Mouse (Mus musculus) G1E (cell line): ENCODE results near the gene Rrp1b. TPM values are rescaled to one million over a fixed set of nuclear protein-coding genes. Genes with fewer than 3 reads are reported as not detected.
"Not testable (repeated sequence)": the region's sequence is repeated elsewhere in the genome, so short reads cannot be mapped to it uniquely, and the experiment has no call there.

ENCODE experiments used
- ATAC-seq: 2 replicates; pipeline ENCODE4 v1.8.0; 2016; ENCODE audit warnings: mild to moderate bottlenecking; ENCODE audit not compliant: insufficient number of reproducible peaks, poor library complexity, low FRiP score, severe bottlenecking; ENCODE audit errors: extremely low read depth
- DNase-seq: peaks from one replicate; pipeline ENCODE4 v3.0.0; 2012; ENCODE audit warnings: low spot score
- H3K27me3 ChIP-seq: 2 replicates; pipeline ENCODE4 v1.6.1; 2012; ENCODE audit warnings: mild to moderate bottlenecking, low read length, inconsistent platforms; ENCODE audit not compliant: insufficient read depth
- H3K36me3 ChIP-seq: replicated peaks from 2 replicates; pipeline ENCODE3; 2012; ENCODE audit warnings: mild to moderate bottlenecking, inconsistent platforms
- H3K4me1 ChIP-seq: 2 replicates; pipeline ENCODE4 v1.6.1; 2012; ENCODE audit warnings: low read depth, low read length, inconsistent platforms, mixed read lengths; ENCODE audit not compliant: insufficient read depth
- H3K4me3 ChIP-seq: 2 replicates; pipeline ENCODE4 v1.5.1; 2012; ENCODE audit warnings: low read depth, mild to moderate bottlenecking, inconsistent platforms, low read length, moderate library complexity, mixed read lengths
- H3K9me3 ChIP-seq: replicated peaks from 2 replicates; pipeline ENCODE4 v1.6.1; 2012; ENCODE audit warnings: inconsistent platforms
- CTCF ChIP-seq: IDR thresholded peaks from 2 replicates; pipeline ENCODE4 v1.5.1; 2012; ENCODE audit warnings: low read depth, low read length, inconsistent platforms, mixed read lengths
- GATA1 ChIP-seq: IDR thresholded peaks from 2 replicates; pipeline ENCODE4 v1.6.1; 2012; ENCODE audit warnings: borderline replicate concordance, low read length, inconsistent platforms, mixed read lengths
- GATA2 ChIP-seq: IDR thresholded peaks from 2 replicates; pipeline ENCODE4 v1.6.1; 2012; ENCODE audit warnings: low read depth, low read length, inconsistent platforms, borderline replicate concordance
- POLR2AphosphoS5 ChIP-seq: IDR thresholded peaks from 2 replicates; pipeline ENCODE4 v1.6.1; 2012; ENCODE audit warnings: low read depth, low read length, inconsistent platforms; ENCODE audit not compliant: insufficient replicate concordance
- TAL1 ChIP-seq: conservative IDR thresholded peaks from 2 replicates; pipeline ENCODE4 v1.6.1; 2012; ENCODE audit warnings: low read depth, low read length, inconsistent platforms, mixed read lengths
- polyA plus RNA-seq: library from polyadenylated mRNA; stranded (reverse); fragments of >175 nt; gene quantifications from 2 replicates; pipeline ENCODE4 v1.2.3, GENCODE M21; 2012
- total RNA-seq, 2 experiments: library from RNA; stranded (forward) in 1 of 2; stranded (reverse) in 1 of 2; fragments of 200-1000 nt in 1 of 2; fragments of >200 nt in 1 of 2; fragmentation: Nextera tagmentation in 1 of 2; gene quantifications; 2 replicates each; pipeline ENCODE4 v1.2.3; 2014 to 2017

The Rrp1b gene
- total and polyA plus RNA-seq, 3 experiments: 33.1 to 156 (median 53.6) TPM

DNA sequence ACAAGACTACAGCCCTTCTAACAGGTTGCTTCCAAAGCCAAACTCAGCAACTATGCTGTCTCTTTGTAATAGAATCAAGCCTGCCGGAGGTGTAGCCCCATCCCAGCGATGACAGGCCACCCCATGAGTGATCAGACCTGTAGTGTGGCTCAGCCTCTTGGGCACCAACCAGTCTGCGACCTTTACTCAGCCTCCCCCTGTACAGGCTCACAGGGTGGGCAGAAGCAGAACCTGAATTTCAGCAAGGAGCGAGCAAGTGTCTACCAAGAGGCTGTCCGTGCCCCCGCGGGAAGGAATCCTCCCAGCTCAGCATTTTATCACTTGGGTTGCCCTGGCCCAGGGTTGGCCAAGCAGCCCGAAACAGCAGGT lies 63.7 kb downstream of the Rrp1b start:
- TF ChIP-seq GATA2 (no peak), TAL1 (no peak), POLR2AphosphoS5 (no peak), CTCF (no peak), GATA1 (no peak)
- Histone ChIP-seq H3K4me1 (peaks cover 28% of the 10 kb centered on the region), H3K4me3 (peak overlapping the region; percentile 58; the same call in 1 of the 2 replicates), H3K36me3 (no peaks in the 10 kb centered on the region), H3K9me3 (peaks cover 15% of the 10 kb centered on the region), H3K27me3 (peaks cover 22% of the 10 kb centered on the region)
- DNase-seq (no peak), ATAC-seq (no peak)

DNA sequence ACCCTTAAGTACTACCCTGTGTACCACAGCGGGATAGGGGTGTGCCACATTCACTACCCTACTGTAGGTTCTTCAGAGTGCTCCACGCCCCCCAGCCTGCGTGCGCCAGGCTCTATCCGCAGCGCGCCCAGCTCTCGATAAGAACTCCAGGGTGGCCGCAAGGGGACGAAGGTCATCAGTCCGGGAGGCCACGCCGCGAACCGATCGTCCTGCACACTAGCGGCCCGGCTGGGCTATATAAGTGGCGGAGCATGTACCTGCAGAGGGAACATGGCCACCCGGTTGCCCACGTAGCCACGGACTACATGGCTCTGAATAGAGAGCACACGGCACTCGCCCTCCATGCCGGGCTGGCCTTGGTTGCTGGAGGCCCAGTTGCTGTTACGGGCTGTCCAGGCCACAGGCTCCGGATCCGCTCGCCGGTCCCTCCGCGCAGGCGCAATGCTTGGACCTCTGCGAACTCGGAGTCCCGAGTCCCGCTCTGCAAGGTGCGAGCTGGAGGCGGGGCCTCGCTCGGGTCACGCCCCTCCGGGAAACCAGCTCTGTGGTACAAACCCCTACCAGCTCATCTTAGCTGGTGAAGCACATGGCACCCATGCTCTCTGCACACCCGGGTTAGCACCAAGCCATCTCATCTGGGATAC lies 64.2 kb downstream of the Rrp1b start:
- DNase-seq: no peak
- TF ChIP-seq GATA1: no peak
- TF ChIP-seq POLR2AphosphoS5: no peak
- TF ChIP-seq TAL1: no peak
- TF ChIP-seq CTCF: no peak
- TF ChIP-seq GATA2: no peak
- Histone ChIP-seq H3K4me1 (peaks cover 32% of the 10 kb centered on the region), H3K4me3 (peak overlapping the region; percentile 58; the same call in 1 of the 2 replicates), H3K27me3 (peaks cover 22% of the 10 kb centered on the region), H3K9me3 (peaks cover 15% of the 10 kb centered on the region), H3K36me3 (no peaks in the 10 kb centered on the region)
- no peak for ATAC-seq

DNA sequence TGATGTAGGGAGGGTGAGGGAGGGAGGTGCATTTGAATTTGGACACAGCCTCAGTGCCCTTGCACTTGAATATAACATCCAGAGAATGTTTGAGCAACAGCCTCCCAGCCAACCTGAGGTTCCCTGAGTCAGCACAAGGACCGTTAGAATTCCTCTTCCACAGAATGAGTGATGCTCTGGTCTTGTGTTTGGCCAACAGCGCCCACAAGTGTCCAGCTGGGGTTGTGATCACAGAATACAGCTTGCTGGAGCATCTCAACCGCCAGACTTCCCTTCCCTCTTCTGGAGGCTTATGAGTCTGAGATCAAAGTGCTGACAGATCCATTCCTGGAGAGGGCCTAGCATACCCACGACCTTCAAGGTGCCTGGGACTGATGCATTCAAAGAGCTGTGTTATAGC lies 67.2 kb downstream of the Rrp1b start:
- no peak for DNase-seq
- Histone ChIP-seq H3K4me3 (no peak overlapping the region), H3K4me1 (peaks cover 61% of the 10 kb centered on the region), H3K27me3 (peaks cover 19% of the 10 kb centered on the region), H3K36me3 (no peaks in the 10 kb centered on the region), H3K9me3 (peaks cover 15% of the 10 kb centered on the region)
- ATAC-seq: no peak
- no peak for TF ChIP-seq GATA2
- no peak for TF ChIP-seq POLR2AphosphoS5
- no peak for TF ChIP-seq TAL1
- TF ChIP-seq CTCF: no peak
- TF ChIP-seq GATA1: no peak

DNA sequence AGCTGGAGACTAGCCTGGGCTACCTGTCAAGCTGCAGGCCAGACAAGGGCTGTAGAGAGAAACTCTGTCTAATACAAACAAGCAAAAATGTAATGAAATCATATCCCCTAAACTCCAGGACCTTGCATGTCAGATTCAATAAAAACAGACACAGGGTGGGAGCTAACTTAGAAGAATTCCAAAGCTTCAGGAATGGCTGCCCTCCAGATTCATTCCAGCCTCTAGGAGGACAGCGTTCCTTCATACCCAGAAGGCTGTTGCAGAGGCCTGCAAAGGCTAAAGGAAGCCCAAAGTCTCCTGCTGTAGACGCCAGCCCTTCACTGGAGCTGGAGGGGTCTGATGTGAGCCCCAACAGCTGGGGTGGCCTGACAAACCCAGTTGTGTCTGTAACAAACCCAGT lies 70.5 kb downstream of the Rrp1b start:
- Histone ChIP-seq H3K36me3 (peaks cover 15% of the 10 kb centered on the region), H3K27me3 (no peaks in the 10 kb centered on the region), H3K9me3 (no peaks in the 10 kb centered on the region), H3K4me3 (no peak overlapping the region), H3K4me1 (peaks cover 75% of the 10 kb centered on the region)
- TF ChIP-seq CTCF (no peak), POLR2AphosphoS5 (no peak), TAL1 (no peak), GATA2 (no peak), GATA1 (no peak)
- DNase-seq (no peak), ATAC-seq (no peak)

DNA sequence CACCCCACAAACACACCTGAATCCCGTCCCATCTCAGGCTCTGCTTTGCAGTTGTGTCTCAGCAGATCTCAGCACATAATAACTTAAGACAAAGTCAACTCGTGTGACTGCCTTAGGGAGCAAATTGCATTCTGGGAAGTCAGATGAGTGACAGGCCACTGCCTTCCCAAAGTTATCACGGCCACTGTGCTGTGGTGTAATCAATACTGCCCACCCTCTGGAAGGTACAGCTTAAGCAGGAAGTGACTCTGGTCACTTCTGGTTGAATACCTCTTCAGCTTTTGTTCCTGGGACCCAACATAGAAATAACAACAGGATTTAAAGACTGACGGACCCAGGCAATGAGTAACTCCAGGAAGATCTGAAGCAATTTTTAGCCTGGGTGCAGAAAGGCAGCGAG lies 72.0 kb downstream of the Rrp1b start:
- ATAC-seq (peak; percentile 65), DNase-seq (no peak)
- Histone ChIP-seq H3K36me3 (peaks cover 15% of the 10 kb centered on the region), H3K4me3 (peak overlapping the region; percentile 59; the same call in 1 of the 2 replicates), H3K27me3 (no peaks in the 10 kb centered on the region), H3K4me1 (peaks cover 78% of the 10 kb centered on the region), H3K9me3 (no peaks in the 10 kb centered on the region)
- TF ChIP-seq GATA2 (no peak), POLR2AphosphoS5 (no peak), CTCF (no peak), GATA1 (no peak), TAL1 (no peak)

DNA sequence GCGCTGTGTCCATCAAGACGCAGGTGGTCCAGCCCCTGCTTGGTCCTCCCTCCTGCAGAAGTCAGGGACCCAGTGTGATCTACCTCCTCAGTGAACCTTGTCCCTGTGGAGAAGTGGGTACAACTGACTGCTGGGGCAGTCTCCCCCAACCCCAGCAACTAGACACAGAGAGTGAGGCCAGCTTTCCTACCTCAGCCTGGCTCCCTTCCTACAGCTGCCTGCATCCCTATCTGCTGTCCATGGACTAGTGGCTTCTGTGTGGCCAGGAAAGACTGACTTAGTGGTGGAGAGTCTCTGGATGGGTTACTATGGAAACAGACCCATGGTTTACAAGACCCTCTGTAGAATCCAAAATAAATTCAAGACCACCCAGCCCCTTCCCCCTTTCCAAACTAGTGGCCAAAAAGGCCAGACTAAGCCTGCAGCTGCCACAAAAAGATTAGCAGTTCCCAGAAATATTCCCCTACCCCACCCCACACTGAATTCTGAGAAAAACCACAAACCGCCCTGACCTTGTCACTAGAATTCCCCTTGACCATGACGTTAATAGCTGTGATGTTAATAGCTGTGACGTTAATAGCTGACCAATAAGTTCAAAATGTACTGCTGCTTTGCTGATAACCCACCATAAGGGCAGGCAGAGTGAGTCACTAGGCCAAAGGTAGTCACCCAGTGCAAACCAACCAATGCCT lies 72.6 kb downstream of the Rrp1b start:
- not testable (repeated sequence) for H3K27me3 ChIP-seq, DNase-seq, H3K9me3 ChIP-seq
- TF ChIP-seq TAL1: peak; percentile 86
- H3K36me3 ChIP-seq: peaks cover 15% of the 10 kb centered on the region
- peaks cover 80% of the 10 kb centered on the region for H3K4me1 ChIP-seq
- H3K4me3 ChIP-seq: peak overlapping the region; percentile 59; the same call in 1 of the 2 replicates
- peak; percentile 29 for ATAC-seq
